Mouse (Mus musculus): Measurements from ENCODE around the gene Crk. TPM values are rescaled to one million over a fixed set of nuclear protein-coding genes. Genes with fewer than 3 reads are reported as not detected.

Gene Crk
- polyA plus RNA-seq, 1 experiment from 2014 or later: 108 TPM

DNA sequence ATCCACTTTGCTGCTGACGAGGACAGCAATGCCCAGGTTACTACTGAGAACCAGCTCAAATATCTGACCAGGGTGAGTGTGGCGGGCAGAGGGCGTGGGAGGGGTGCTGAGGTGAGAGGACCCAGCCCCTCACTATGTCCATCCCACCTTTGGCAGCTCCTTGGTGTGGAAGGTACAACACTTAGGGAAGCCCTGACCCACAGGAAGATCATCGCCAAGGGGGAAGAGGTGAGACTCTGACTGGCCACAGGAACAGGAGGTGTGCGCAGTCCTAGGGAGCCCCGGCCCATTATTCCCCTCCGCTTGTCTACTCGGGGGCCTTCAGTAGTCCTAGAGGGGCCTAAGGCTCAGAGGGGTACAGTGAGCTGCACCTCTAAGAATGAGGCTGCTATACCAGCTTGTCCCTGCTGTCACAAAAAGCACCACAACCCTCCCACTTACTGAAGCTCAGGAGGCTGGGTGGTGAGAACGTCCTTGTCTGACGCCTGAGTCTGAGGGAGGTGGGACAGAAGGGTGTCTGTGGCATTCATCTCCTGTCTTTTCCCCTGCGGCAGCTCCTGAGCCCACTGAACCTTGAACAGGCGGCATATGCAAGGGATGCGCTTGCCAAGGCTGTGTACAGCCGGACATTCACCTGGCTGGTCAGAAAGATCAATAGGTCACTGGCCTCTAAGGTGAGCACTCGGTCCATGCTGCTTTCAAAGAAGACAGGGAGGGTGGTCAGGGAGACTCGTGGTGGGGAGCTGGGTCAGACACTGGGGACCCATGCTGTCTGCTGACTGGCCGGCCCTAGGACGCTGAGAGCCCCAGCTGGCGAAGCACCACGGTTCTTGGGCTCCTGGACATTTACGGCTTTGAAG is 17.9 kb upstream of the Crk start:
- Histone ChIP-seq H3K9ac (ENCODE audit: low read length) (no peak overlapping the region), H3K4me2 (ENCODE audit: low read depth, low read length) (no peak overlapping the region), H3K4me1 (replicated peaks; ENCODE audit: control insufficient read depth, insufficient read depth, low read length) (peaks cover 12% of the 10 kb centered on the region), H3K27ac (ENCODE audit: low read length) (no peak overlapping the region), H3K9me3 (ENCODE audit: control insufficient read depth, low read length) (no peaks in the 10 kb centered on the region), H3K4me3 (ENCODE audit: low read length) (no peak overlapping the region), H3K36me3 (ENCODE audit: control insufficient read depth, insufficient read depth, low read length) (peaks cover 58% of the 10 kb centered on the region), H3K27me3 (ENCODE audit: control insufficient read depth, insufficient read depth, low read depth, low read length) (no peaks in the 10 kb centered on the region)
- ATAC-seq (ENCODE audit: low read depth): no peak
- WGBS: 90% methylated on average over 21 of the region's 21 CpGs

DNA sequence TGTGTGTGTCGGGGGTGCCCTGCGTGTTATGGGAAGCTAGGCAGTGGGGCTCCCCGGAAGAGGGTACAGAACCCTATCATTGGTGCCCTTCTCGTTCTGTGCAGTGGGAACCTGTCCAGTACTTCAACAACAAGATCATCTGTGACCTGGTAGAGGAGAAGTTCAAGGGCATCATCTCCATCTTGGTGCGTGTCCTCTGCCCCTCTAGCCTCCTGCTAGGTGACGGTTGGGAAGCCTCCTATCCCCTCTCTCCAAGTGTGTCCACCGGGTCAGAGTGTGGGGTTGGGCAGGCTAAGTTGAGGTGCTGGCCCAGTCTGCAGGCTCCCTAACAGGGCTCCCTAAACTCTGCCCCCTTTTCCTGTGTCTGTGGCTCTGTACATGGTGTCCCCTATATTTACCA is 16.9 kb upstream of the Crk start:
- no peak overlapping the region for H3K27ac ChIP-seq (ENCODE audit: low read length)
- peaks cover 67% of the 10 kb centered on the region for H3K36me3 ChIP-seq (ENCODE audit: control insufficient read depth, insufficient read depth, low read length)
- ATAC-seq (ENCODE audit: low read depth): no peak
- H3K27me3 ChIP-seq (ENCODE audit: control insufficient read depth, insufficient read depth, low read depth, low read length): no peaks in the 10 kb centered on the region
- no peak overlapping the region for H3K9ac ChIP-seq (ENCODE audit: low read length)
- H3K4me2 ChIP-seq (ENCODE audit: low read depth, low read length): no peak overlapping the region
- H3K4me1 ChIP-seq (replicated peaks; ENCODE audit: control insufficient read depth, insufficient read depth, low read length): peaks cover 4% of the 10 kb centered on the region
- whole genome bisulfite sequencing: 95% methylated on average over 7 of the region's 7 CpGs
- H3K9me3 ChIP-seq (ENCODE audit: control insufficient read depth, low read length): no peaks in the 10 kb centered on the region
- H3K4me3 ChIP-seq (ENCODE audit: low read length): no peak overlapping the region

GRCm38 (mm10) chr11:75666296-75666695 is 12.8 kb upstream of the Crk start:
- H3K9me3 ChIP-seq (ENCODE audit: control insufficient read depth, low read length): no peaks in the 10 kb centered on the region
- H3K4me1 ChIP-seq (replicated peaks; ENCODE audit: control insufficient read depth, insufficient read depth, low read length): no peaks in the 10 kb centered on the region
- WGBS: 90% methylated on average over 6 of the region's 6 CpGs
- ATAC-seq (ENCODE audit: low read depth): no peak
- no peak overlapping the region for H3K4me2 ChIP-seq (ENCODE audit: low read depth, low read length)
- H3K4me3 ChIP-seq (ENCODE audit: low read length): no peak overlapping the region
- H3K36me3 ChIP-seq (ENCODE audit: control insufficient read depth, insufficient read depth, low read length): peaks cover 73% of the 10 kb centered on the region
- H3K9ac ChIP-seq (ENCODE audit: low read length): no peak overlapping the region
- no peaks in the 10 kb centered on the region for H3K27me3 ChIP-seq (ENCODE audit: control insufficient read depth, insufficient read depth, low read depth, low read length)
- no peak overlapping the region for H3K27ac ChIP-seq (ENCODE audit: low read length)

- 81% methylated on average over 3 of the region's 3 CpGs for WGBS
- no peak overlapping the region for H3K4me3 ChIP-seq (ENCODE audit: low read length)
- ATAC-seq (ENCODE audit: low read depth): no peak
- no peak overlapping the region for H3K9ac ChIP-seq (ENCODE audit: low read length)
- no peaks in the 10 kb centered on the region for H3K27me3 ChIP-seq (ENCODE audit: control insufficient read depth, insufficient read depth, low read depth, low read length)
- no peaks in the 10 kb centered on the region for H3K9me3 ChIP-seq (ENCODE audit: control insufficient read depth, low read length)
- no peaks in the 10 kb centered on the region for H3K4me1 ChIP-seq (replicated peaks; ENCODE audit: control insufficient read depth, insufficient read depth, low read length)
- H3K36me3 ChIP-seq (ENCODE audit: control insufficient read depth, insufficient read depth, low read length): peaks cover 74% of the 10 kb centered on the region
- H3K27ac ChIP-seq (ENCODE audit: low read length): no peak overlapping the region
- no peak overlapping the region for H3K4me2 ChIP-seq (ENCODE audit: low read depth, low read length)
Measured at GRCm38 (mm10) chr11:75668621-75669020, 10.4 kb upstream of the Crk start.

- H3K4me3 ChIP-seq (ENCODE audit: low read length): no peak overlapping the region
- no peaks in the 10 kb centered on the region for H3K9me3 ChIP-seq (ENCODE audit: control insufficient read depth, low read length)
- no peak overlapping the region for H3K27ac ChIP-seq (ENCODE audit: low read length)
- H3K4me2 ChIP-seq (ENCODE audit: low read depth, low read length): no peak overlapping the region
- ATAC-seq (ENCODE audit: low read depth): no peak
- peaks cover 70% of the 10 kb centered on the region for H3K36me3 ChIP-seq (ENCODE audit: control insufficient read depth, insufficient read depth, low read length)
- H3K27me3 ChIP-seq (ENCODE audit: control insufficient read depth, insufficient read depth, low read depth, low read length): no peaks in the 10 kb centered on the region
- WGBS: 79% methylated on average over 11 of the region's 11 CpGs
- H3K9ac ChIP-seq (ENCODE audit: low read length): no peak overlapping the region
- H3K4me1 ChIP-seq (replicated peaks; ENCODE audit: control insufficient read depth, insufficient read depth, low read length): no peaks in the 10 kb centered on the region
Measured at GRCm38 (mm10) chr11:75669176-75669852, 9.7 kb upstream of the Crk start.

DNA sequence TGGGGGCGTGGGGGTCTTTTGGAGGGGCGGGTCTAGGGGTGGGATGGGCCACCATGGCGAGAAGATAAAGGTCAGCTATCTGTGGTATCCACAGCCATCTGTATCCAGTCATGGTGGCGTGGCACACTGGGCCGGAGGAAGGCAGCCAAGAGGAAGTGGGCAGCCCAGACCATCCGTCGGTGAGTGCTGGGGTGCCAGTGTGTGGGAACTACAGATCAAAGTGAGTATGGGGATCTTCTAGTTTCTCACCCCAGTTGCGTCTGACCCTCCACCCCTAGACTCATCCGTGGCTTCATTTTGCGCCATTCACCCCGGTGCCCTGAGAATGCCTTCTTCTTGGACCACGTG is 9.2 kb upstream of the Crk start:
- Histone ChIP-seq H3K4me2 (ENCODE audit: low read depth, low read length) (no peak overlapping the region), H3K27ac (ENCODE audit: low read length) (no peak overlapping the region), H3K36me3 (ENCODE audit: control insufficient read depth, insufficient read depth, low read length) (peaks cover 67% of the 10 kb centered on the region), H3K9me3 (ENCODE audit: control insufficient read depth, low read length) (no peaks in the 10 kb centered on the region), H3K4me3 (ENCODE audit: low read length) (no peak overlapping the region), H3K4me1 (replicated peaks; ENCODE audit: control insufficient read depth, insufficient read depth, low read length) (no peaks in the 10 kb centered on the region), H3K27me3 (ENCODE audit: control insufficient read depth, insufficient read depth, low read depth, low read length) (no peaks in the 10 kb centered on the region), H3K9ac (ENCODE audit: low read length) (no peak overlapping the region)
- no peak for ATAC-seq (ENCODE audit: low read depth)
- 87% methylated on average over 12 of the region's 12 CpGs for WGBS

DNA sequence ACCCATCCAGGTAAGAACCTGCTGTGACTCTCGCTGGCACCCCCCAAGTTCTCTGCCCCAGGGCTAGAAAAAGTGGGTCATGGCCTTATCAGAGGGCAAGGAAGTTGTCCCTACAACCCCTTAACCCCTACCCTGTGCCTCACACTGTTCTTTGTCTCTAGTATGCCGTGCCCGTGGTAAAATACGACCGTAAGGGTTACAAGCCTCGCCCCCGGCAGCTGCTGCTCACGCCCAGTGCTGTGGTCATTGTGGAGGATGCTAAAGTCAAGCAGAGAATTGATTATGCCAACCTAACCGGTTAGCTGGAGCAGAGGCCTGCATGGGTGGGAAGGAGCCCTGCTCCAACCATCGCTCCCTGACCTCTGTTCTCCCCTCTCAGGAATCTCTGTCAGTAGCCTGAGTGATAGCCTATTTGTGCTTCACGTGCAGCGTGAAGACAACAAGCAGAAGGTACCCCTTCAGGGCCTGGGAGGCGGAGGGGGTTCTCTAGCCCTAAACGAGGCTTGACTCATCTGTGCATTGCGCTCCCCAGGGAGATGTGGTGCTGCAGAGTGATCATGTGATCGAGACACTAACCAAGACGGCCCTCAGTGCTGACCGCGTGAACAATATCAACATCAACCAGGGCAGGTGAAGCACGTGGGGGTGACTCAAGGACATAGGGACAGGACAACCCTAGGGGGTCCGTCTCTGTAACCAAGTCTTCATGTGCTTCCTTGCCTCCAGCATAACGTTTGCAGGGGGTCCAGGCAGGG is 7.5 kb upstream of the Crk start:
- 84% methylated on average over 22 of the region's 22 CpGs for WGBS
- Histone ChIP-seq H3K36me3 (ENCODE audit: control insufficient read depth, insufficient read depth, low read length) (peaks cover 53% of the 10 kb centered on the region), H3K9me3 (ENCODE audit: control insufficient read depth, low read length) (no peaks in the 10 kb centered on the region), H3K4me2 (ENCODE audit: low read depth, low read length) (no peak overlapping the region), H3K4me3 (ENCODE audit: low read length) (no peak overlapping the region), H3K27me3 (ENCODE audit: control insufficient read depth, insufficient read depth, low read depth, low read length) (no peaks in the 10 kb centered on the region), H3K9ac (ENCODE audit: low read length) (no peak overlapping the region), H3K4me1 (replicated peaks; ENCODE audit: control insufficient read depth, insufficient read depth, low read length) (no peaks in the 10 kb centered on the region), H3K27ac (ENCODE audit: low read length) (no peak overlapping the region)
- ATAC-seq (ENCODE audit: low read depth): no peak

- H3K9me3 ChIP-seq (ENCODE audit: control insufficient read depth, low read length): no peaks in the 10 kb centered on the region
- peaks cover 43% of the 10 kb centered on the region for H3K36me3 ChIP-seq (ENCODE audit: control insufficient read depth, insufficient read depth, low read length)
- H3K4me1 ChIP-seq (replicated peaks; ENCODE audit: control insufficient read depth, insufficient read depth, low read length): peaks cover under 1% of the 10 kb centered on the region
- 97% methylated on average over 5 of the region's 5 CpGs for WGBS
- no peak overlapping the region for H3K9ac ChIP-seq (ENCODE audit: low read length)
- no peak overlapping the region for H3K27ac ChIP-seq (ENCODE audit: low read length)
- H3K27me3 ChIP-seq (ENCODE audit: control insufficient read depth, insufficient read depth, low read depth, low read length): no peaks in the 10 kb centered on the region
- H3K4me3 ChIP-seq (ENCODE audit: low read length): no peak overlapping the region
- H3K4me2 ChIP-seq (ENCODE audit: low read depth, low read length): no peak overlapping the region
- ATAC-seq (ENCODE audit: low read depth): no peak
Measured at GRCm38 (mm10) chr11:75673411-75673810, 5.6 kb upstream of the Crk start.

- no peak for ATAC-seq (ENCODE audit: low read depth)
- 68% methylated on average over 3 of the region's 3 CpGs for WGBS
- Histone ChIP-seq H3K36me3 (ENCODE audit: control insufficient read depth, insufficient read depth, low read length) (peaks cover 28% of the 10 kb centered on the region), H3K4me2 (ENCODE audit: low read depth, low read length) (no peak overlapping the region), H3K9me3 (ENCODE audit: control insufficient read depth, low read length) (no peaks in the 10 kb centered on the region), H3K4me3 (ENCODE audit: low read length) (no peak overlapping the region), H3K9ac (ENCODE audit: low read length) (no peak overlapping the region), H3K27me3 (ENCODE audit: control insufficient read depth, insufficient read depth, low read depth, low read length) (no peaks in the 10 kb centered on the region), H3K4me1 (replicated peaks; ENCODE audit: control insufficient read depth, insufficient read depth, low read length) (peaks cover 2% of the 10 kb centered on the region), H3K27ac (ENCODE audit: low read length) (no peak overlapping the region)
Measured at GRCm38 (mm10) chr11:75674875-75675274, 4.2 kb upstream of the Crk start.

Measured in lung, embryonic 16.5 days (tissue).